Mouse (Mus musculus) testis, adult 2 months (tissue): ENCODE measurements at regions not wholly inside any gene's neighbourhood (a gene's known extent, or its start where the extent isn't known, plus 50 kb on each side); places are given as distances from the start of the nearest gene placed in this dataset.

ENCODE experiments used
- CTCF ChIP-seq: fragments of 200-500 bp; IDR thresholded peaks from 2 replicates; pipeline ENCODE4 v1.5.1; 2012; ENCODE audit warnings: low read depth, mild to moderate bottlenecking, inconsistent platforms, low read length, moderate library complexity; ENCODE audit not compliant: control insufficient read depth, insufficient read depth, insufficient replicate concordance
- POLR2A ChIP-seq: fragments of 200-500 bp; IDR thresholded peaks from 2 replicates; pipeline ENCODE4 v1.6.1; 2012; ENCODE audit warnings: low read depth, mild to moderate bottlenecking, inconsistent platforms, low read length, moderate library complexity; ENCODE audit not compliant: control insufficient read depth

DNA sequence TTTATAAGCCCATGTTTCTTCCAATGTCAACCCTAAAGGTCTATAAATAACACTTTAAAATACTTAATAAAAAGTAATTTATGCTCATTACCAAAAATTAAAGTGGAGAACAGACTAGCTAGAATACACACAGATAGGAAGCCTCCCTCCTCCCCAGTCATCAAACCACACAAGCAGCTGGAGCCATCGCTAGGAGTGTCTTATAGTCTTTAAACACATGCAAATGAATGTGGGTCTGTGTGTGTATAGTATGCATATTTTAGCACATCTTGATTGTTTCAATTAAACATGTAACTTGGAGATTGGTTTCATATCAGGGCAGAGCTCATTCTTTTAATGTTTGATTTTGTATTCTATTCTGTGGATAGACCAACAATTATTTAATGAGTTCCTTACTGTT lies 564.0 kb upstream of the Mgmt start:
- no peak for TF ChIP-seq CTCF
- TF ChIP-seq POLR2A: no peak
